Mouse (Mus musculus) hindbrain, postnatal 0 days (tissue): Measurements from ENCODE around the gene Xpo1. TPM values are rescaled to one million over a fixed set of nuclear protein-coding genes. Genes with fewer than 3 reads are reported as not detected.
A peak's percentile ranks its signal among the peaks of the same experiment; 100 is the strongest.

ENCODE experiments used
- ATAC-seq: fragments of 200-750 bp; cut with Nextera tagmentation; 2 replicates; pipeline ENCODE4 v1.8.0; 2017; ENCODE audit warnings: mild to moderate bottlenecking, moderate TSS enrichment, moderate library complexity
- DNase-seq: peaks from one replicate; pipeline ENCODE4 v3.0.0-alpha.2; 2015; ENCODE audit warnings: low spot score
- H3K27ac ChIP-seq: fragments of 300-500 bp; sonication (generic); 2 replicates; pipeline ENCODE4 v1.5.1; 2014; ENCODE audit warnings: mild to moderate bottlenecking
- H3K27me3 ChIP-seq: fragments of 300-500 bp; sonication (generic); 2 replicates; pipeline ENCODE4 v1.6.1; 2014; ENCODE audit warnings: low read length, mixed read lengths; ENCODE audit not compliant: insufficient read depth
- H3K36me3 ChIP-seq: fragments of 300-500 bp; sonication (generic); 2 replicates; pipeline ENCODE4 v1.6.1; 2014; ENCODE audit warnings: low read length, mixed read lengths; ENCODE audit not compliant: insufficient read depth
- H3K4me1 ChIP-seq: fragments of 300-500 bp; sonication (generic); 2 replicates; pipeline ENCODE4 v1.6.1; 2014; ENCODE audit warnings: antibody characterized with exemption, low read length, mixed read lengths; ENCODE audit not compliant: insufficient read depth
- H3K4me2 ChIP-seq: fragments of 300-500 bp; sonication (generic); 2 replicates; pipeline ENCODE4 v1.6.1; 2014; ENCODE audit warnings: low read depth, mild to moderate bottlenecking, low read length, moderate library complexity, mixed read lengths
- H3K4me3 ChIP-seq: fragments of 300-500 bp; sonication (generic); 2 replicates; pipeline ENCODE4 v1.5.1; 2014; ENCODE audit warnings: low read length
- H3K9ac ChIP-seq: fragments of 300-500 bp; sonication (generic); replicated peaks from 2 replicates; pipeline ENCODE4 v1.6.1; 2014; ENCODE audit warnings: mild to moderate bottlenecking, low read length, moderate library complexity, mixed read lengths
- H3K9me3 ChIP-seq: fragments of 300-500 bp; sonication (generic); 2 replicates; pipeline ENCODE4 v1.6.1; 2016; ENCODE audit warnings: low read length, mixed read lengths
- CTCF ChIP-seq: IDR thresholded peaks from 2 replicates; pipeline ENCODE4 v1.5.1; 2016; ENCODE audit warnings: antibody characterized with exemption, control low read depth, low read depth
- WGBS: fragments of 180-500 bp; shearing (Covaris S2); extraction: QIAGEN DNeasy Blood & Tissue Kit; methylation state at CpG from one replicate; pipeline ENCODE4 v1.1.7; 2014; 5-methylcytosine and 5-hydroxymethylcytosine counted together
- polyA plus RNA-seq: library from polyadenylated mRNA; unstranded; fragments of >200 nt; fragmentation: Nextera tagmentation; extraction: Ambion mirVana; gene quantifications from 2 replicates; pipeline ENCODE4 v1.2.1, GENCODE M21; 2015
- total RNA-seq: library from RNA; depleted of rRNA; stranded (reverse); fragments of >200 nt; gene quantifications from 2 replicates; pipeline ENCODE4 v1.2.3, GENCODE M21; 2014

The Xpo1 gene
- total and polyA plus RNA-seq, 2 experiments from 2014 or later, result 40.8 to 50.7 TPM

GRCm38 (mm10) chr11:23254548-23254947 lies 1.3 kb upstream of the Xpo1 start:
- 0 out of 2 replicates have a peak, but pooled peaks cover 6% of the 10 kb centered on the region for H3K4me1 ChIP-seq
- no peaks in the 10 kb centered on the region for H3K9me3 ChIP-seq
- ATAC-seq (no peak), DNase-seq (no peak)
- 84% methylated on average over 4 of the region's 4 CpGs for WGBS
- H3K27me3 ChIP-seq, result no peaks in the 10 kb centered on the region
- H3K4me2 ChIP-seq, result peak overlapping the region; percentile 66
- peak overlapping the region; percentile 100 for H3K27ac ChIP-seq
- H3K36me3 ChIP-seq, result no peaks in the 10 kb centered on the region
- no peak for TF ChIP-seq CTCF
- peak overlapping the region; percentile 71; the same call in 1 of the 2 replicates for H3K9ac ChIP-seq
- H3K4me3 ChIP-seq, result peak overlapping the region; percentile 99

- Histone ChIP-seq H3K27ac (peak overlapping the region; percentile 100), H3K27me3 (no peaks in the 10 kb centered on the region), H3K9ac (peak overlapping the region; percentile 71), H3K36me3 (no peaks in the 10 kb centered on the region), H3K4me2 (peak overlapping the region; percentile 66), H3K9me3 (no peaks in the 10 kb centered on the region), H3K4me1 (0 out of 2 replicates have a peak, but pooled peaks cover 6% of the 10 kb centered on the region), H3K4me3 (peak overlapping the region; percentile 99)
- no peak for DNase-seq
- TF ChIP-seq CTCF, result no peak
- WGBS, result 2% methylated on average over 24 of the region's 24 CpGs
- no peak for ATAC-seq
These were observed 801 bp upstream of the Xpo1 start for GRCm38 (mm10) chr11:23255053-23255426.

- Histone ChIP-seq H3K4me3 (peak overlapping the region; percentile 99), H3K27ac (peak overlapping the region; percentile 100), H3K9me3 (no peaks in the 10 kb centered on the region), H3K27me3 (no peaks in the 10 kb centered on the region), H3K36me3 (no peaks in the 10 kb centered on the region), H3K4me2 (peak overlapping the region; percentile 84), H3K4me1 (0 out of 2 replicates have a peak, but pooled peaks cover 6% of the 10 kb centered on the region), H3K9ac (peak overlapping the region; percentile 100)
- under 1% methylated on average over 29 of the region's 51 CpGs for WGBS
- ATAC-seq (no peak; the same call in 1 of the 2 replicates), DNase-seq (peak; percentile 65)
- no peak; the same call in 1 of the 2 replicates for TF ChIP-seq CTCF
These were observed 457 bp downstream of the Xpo1 start for GRCm38 (mm10) chr11:23256194-23256802.

GRCm38 (mm10) chr11:23256803-23257704 lies 1.2 kb downstream of the Xpo1 start:
- peak overlapping the region; percentile 100 for H3K9ac ChIP-seq
- 0 out of 2 replicates have a peak, but pooled peaks cover 6% of the 10 kb centered on the region for H3K4me1 ChIP-seq
- H3K4me2 ChIP-seq, result peak overlapping the region; percentile 84
- no peaks in the 10 kb centered on the region for H3K27me3 ChIP-seq
- TF ChIP-seq CTCF, result peak; percentile 1; the same call in 1 of the 2 replicates
- H3K27ac ChIP-seq, result peak overlapping the region; percentile 100
- H3K36me3 ChIP-seq, result no peaks in the 10 kb centered on the region
- ATAC-seq, result no peak
- DNase-seq, result peak; percentile 71
- H3K9me3 ChIP-seq, result no peaks in the 10 kb centered on the region
- 1% methylated on average over 47 of the region's 48 CpGs for WGBS
- H3K4me3 ChIP-seq, result peak overlapping the region; percentile 99

- DNase-seq (no peak), ATAC-seq (no peak)
- Histone ChIP-seq H3K9me3 (no peaks in the 10 kb centered on the region), H3K4me2 (0 out of 2 replicates have a peak overlapping the region, but pooled peaks have one; percentile 10), H3K27ac (no peak overlapping the region), H3K36me3 (no peaks in the 10 kb centered on the region; the same call in 1 of the 2 replicates), H3K4me1 (0 out of 2 replicates have a peak, but pooled peaks cover 6% of the 10 kb centered on the region), H3K4me3 (no peak overlapping the region), H3K27me3 (no peaks in the 10 kb centered on the region), H3K9ac (no peak overlapping the region)
- 91% methylated on average over 4 of the region's 4 CpGs for WGBS
- no peak for TF ChIP-seq CTCF
These were observed 3.2 kb downstream of the Xpo1 start for GRCm38 (mm10) chr11:23259073-23259472.

GRCm38 (mm10) chr11:23259481-23259880 lies 3.6 kb downstream of the Xpo1 start:
- H3K4me3 ChIP-seq, result no peak overlapping the region
- no peak for ATAC-seq
- DNase-seq, result no peak
- H3K4me2 ChIP-seq, result no peak overlapping the region
- H3K27ac ChIP-seq, result no peak overlapping the region
- no peaks in the 10 kb centered on the region; the same call in 1 of the 2 replicates for H3K36me3 ChIP-seq
- TF ChIP-seq CTCF, result no peak
- 0 out of 2 replicates have a peak, but pooled peaks cover 6% of the 10 kb centered on the region for H3K4me1 ChIP-seq
- 77% methylated on average over 1 of the region's 1 CpGs for WGBS
- H3K9me3 ChIP-seq, result no peaks in the 10 kb centered on the region
- H3K27me3 ChIP-seq, result no peaks in the 10 kb centered on the region
- H3K9ac ChIP-seq, result no peak overlapping the region
